Mouse (Mus musculus) embryonic facial prominence, embryonic 10.5 days (tissue): ENCODE data around the gene Krt1. TPM values are rescaled to one million over a fixed set of nuclear protein-coding genes. Genes with fewer than 3 reads are reported as not detected.

Source experiments
- microRNA-seq: library from miRNA; unstranded; fragments of <30 nt; microRNA quantifications from one replicate; pipeline ENCODE4, GENCODE M21; 2017
- polyA plus RNA-seq: library from polyadenylated mRNA; unstranded; fragments of >200 nt; fragmentation: Nextera tagmentation; extraction: Ambion mirVana; gene quantifications from 2 replicates; pipeline ENCODE4 v1.2.1, GENCODE M21; 2016

Gene Krt1
- polyA plus RNA-seq, 1 experiment from 2014 or later: 1.6 TPM

Small RNAs within 50 kb of the gene (microRNA-seq; reads per million reads assigned to microRNA genes)
- not detected for gene Gm44356

Other genes with a start within 250 kb of the Krt1 start
- not detected in 2 replicates for gene Gm5414, start 222.6 kb downstream of the Krt1 start, polyA plus RNA-seq
- not detected in 2 replicates for gene Gm5478, start 203.4 kb downstream of the Krt1 start, polyA plus RNA-seq
- gene Krt6b, start 170.5 kb downstream of the Krt1 start, polyA plus RNA-seq: not detected in 2 replicates
- gene Krt6a, start 156.5 kb downstream of the Krt1 start, polyA plus RNA-seq: 0.06 and 0.09 TPM in 2 replicates
- gene Krt5, start 137.9 kb downstream of the Krt1 start, polyA plus RNA-seq: 1.1 and 5.4 TPM in 2 replicates
- not detected in 2 replicates for gene Krt71, start 107.7 kb downstream of the Krt1 start, polyA plus RNA-seq
- gene Krt72, start 64.3 kb downstream of the Krt1 start, polyA plus RNA-seq: not detected in 2 replicates
- not detected in 2 replicates for gene Krt73, start 48.4 kb downstream of the Krt1 start, polyA plus RNA-seq
- not detected in 2 replicates for gene Krt2, start 32.6 kb downstream of the Krt1 start, polyA plus RNA-seq
- gene Krt77, start 18.9 kb upstream of the Krt1 start, polyA plus RNA-seq: 0.06 TPM in 1 of 2 replicates, not detected in the other
- not detected in 2 replicates for gene Krt76, start 42.1 kb upstream of the Krt1 start, polyA plus RNA-seq
- gene Krt4, start 73.9 kb upstream of the Krt1 start, polyA plus RNA-seq: not detected in 2 replicates
- gene Krt79, start 89.5 kb upstream of the Krt1 start, polyA plus RNA-seq: 0.20 and 0.49 TPM in 2 replicates
- not detected in 2 replicates for gene Krt78, start 103.5 kb upstream of the Krt1 start, polyA plus RNA-seq
- 86.3 and 91.9 TPM in 2 replicates for gene Krt8, start 153.7 kb upstream of the Krt1 start, polyA plus RNA-seq
- gene Krt18, start 177.4 kb upstream of the Krt1 start, polyA plus RNA-seq: 95.2 and 101 TPM in 2 replicates
- gene Eif4b, start 223.0 kb upstream of the Krt1 start, polyA plus RNA-seq: 133 and 136 TPM in 2 replicates
- gene Tns2, start 249.6 kb upstream of the Krt1 start, polyA plus RNA-seq: 12.3 and 14.9 TPM in 2 replicates